Mouse (Mus musculus) 416B (cell line): ENCODE data around the gene 1600014C23Rik.

Experiments
- DNase-seq: peaks from one replicate; pipeline ENCODE4 v3.0.0; 2011; ENCODE audit warnings: low read depth

The 1600014C23Rik gene

DNA sequence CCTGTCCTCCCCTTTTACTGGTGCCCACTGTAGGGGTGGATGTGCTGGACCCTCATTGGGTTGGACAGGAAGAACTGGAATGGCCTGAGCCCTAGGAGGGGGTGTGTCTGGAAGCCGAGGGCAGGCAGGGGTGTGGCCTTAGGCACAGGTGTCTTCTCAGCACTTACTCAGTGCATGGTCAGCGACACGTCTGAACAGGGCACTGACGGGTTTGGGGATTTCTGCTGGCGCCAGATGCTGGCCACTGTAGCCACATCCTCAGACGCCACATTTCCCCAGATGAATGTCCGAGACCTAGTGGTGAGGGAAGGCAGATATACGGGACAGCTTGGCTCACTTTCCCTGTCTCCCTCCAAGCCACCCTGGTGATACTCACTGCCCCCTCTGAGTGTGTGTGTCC is 18.4 kb upstream of the 1600014C23Rik start:
- peak; percentile 81 for DNase-seq

GRCm38 (mm10) chr17:45751359-45751758 is 17.7 kb upstream of the 1600014C23Rik start:
- DNase-seq: no peak

- no peak for DNase-seq
Measured at GRCm38 (mm10) chr17:45749100-45749499, 15.5 kb upstream of the 1600014C23Rik start.

GRCm38 (mm10) chr17:45747858-45748785 is 14.5 kb upstream of the 1600014C23Rik start:
- peak; percentile 38 for DNase-seq

DNA sequence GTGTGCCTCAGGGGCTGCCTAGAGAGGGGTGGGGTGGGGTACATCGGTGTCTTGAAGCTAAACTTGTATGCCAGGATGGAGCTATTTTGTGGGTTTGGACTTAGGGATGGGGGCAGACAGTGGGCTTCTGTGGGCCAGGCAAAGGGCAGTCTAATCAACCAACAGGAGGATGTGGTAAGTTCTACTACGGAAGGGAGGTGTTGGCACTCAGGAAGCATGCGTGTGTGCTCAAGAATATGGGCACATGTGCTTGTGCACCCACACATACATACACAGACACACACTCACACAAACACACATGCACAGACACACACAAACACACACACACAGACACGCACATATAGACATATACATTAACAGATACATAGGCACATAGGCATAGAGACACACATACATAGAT is 13.6 kb upstream of the 1600014C23Rik start:
- peak; percentile 70 for DNase-seq

- no peak for DNase-seq
Measured at GRCm38 (mm10) chr17:45746755-45747154, 13.1 kb upstream of the 1600014C23Rik start.

DNA sequence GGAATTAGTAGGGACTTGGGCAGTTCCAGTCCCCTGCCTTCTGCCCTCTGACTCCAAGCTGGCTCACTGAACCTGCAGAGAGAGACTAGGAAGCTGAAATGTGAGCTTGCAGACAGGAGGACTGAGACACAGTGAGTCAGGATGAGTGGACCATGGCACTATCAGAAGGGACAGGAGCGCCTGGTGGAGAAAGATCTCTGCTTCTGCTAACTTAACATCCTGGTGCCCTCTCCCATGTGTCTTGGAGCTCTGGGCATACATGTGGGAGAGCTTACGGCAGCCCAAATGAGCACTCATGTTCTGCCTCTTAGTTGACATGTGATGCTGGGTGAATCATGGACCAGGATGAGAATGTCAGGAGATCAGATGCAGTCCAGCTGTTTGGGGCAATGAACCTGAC is 12.0 kb upstream of the 1600014C23Rik start:
- DNase-seq: peak; percentile 39

- DNase-seq: no peak
Measured at GRCm38 (mm10) chr17:45742371-45743147, 8.9 kb upstream of the 1600014C23Rik start.

DNA sequence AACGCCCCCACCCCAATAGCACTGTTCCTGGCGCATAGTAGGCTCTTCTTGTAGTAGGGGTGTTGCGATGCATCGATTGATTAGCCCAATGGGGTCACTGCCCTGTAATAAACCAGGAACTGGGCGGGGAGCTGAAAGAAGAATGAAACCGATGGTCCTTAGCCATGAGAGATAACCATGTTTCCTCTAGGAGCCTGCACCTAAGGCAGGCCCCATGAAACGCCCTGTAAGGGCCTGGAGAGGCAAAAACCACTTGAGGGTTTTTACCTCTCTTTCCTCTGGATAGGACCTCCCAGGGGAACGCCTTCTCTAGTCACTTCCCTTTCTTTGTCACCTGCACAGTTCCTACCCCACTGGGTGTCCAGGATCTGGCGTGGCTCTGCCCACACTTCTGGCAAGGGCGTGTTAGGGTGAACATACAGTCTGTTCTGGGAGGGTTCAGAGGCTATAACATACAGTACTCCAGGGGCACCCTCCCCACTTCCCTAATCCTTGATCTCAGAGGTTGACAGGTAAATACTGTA is 3.5 kb upstream of the 1600014C23Rik start:
- peak; percentile 57 for DNase-seq

- DNase-seq: peak; percentile 80
Measured at GRCm38 (mm10) chr17:45736311-45737077, 2.9 kb upstream of the 1600014C23Rik start.

DNA sequence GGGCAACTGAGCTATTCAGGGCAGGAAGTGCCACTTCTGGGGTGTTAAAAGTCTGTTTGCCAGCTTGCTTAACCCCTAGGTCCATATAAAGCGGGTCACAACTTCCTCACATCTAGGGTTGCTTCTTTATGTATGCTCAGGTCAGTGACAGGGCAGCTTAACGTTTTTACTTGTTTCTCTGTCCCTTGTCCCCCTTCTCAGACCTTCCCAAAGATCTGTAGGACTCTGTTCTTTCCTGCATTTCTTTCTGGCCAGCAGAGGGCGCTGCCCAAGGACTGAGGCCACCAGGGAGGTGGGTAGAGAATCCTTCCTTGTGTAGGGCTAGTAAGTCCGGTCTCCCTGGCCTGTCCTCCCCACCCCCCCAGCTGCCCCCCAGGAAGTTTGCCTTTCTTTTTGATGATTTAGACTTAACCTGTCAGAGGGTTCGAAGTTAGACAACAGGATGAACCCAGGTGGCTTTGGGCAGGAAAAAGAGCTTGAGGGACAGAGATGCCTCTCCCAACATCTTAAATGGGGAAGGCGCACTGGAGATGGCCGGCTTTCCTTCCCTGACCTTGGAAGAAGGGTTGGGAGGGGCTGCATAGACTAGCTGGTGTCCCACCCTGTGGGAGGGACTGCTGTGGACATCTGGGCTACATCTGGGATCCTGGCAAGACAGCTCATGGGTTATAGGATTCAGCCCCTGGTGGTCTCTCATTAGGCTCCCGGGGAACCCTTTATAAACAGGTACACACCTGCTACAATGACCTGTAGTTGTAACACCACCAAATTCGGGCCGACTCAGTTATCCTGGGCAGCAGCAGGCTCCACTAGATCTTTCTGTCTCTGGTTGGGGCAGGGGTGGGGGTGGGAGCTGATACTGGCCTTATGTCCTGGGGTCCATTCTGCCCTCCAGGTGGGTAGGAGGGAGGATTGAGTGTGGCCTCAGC is 2.0 kb upstream of the 1600014C23Rik start:
- DNase-seq: peak; percentile 90

- DNase-seq: no peak
Measured at GRCm38 (mm10) chr17:45734881-45735280, 1.2 kb upstream of the 1600014C23Rik start.

DNA sequence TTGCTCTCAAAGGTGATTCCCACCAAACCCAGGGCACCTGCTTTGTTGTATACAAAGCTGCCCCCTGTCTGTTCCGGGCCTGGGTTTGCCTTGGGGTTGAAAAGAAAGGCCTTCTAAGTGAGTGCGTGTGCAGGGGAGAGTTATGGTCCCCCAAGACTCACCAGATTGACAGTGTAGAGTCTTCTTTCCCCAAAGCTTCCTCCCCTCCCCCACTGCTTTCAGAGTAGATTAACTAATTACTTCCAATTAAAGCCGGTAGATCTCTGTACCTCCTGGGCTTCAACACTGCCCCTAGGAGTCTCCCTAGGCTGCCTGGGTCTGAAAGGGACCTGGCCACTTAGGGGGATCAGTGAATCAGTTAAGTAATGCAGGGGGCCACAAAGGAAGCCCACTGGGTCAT is 689 bp upstream of the 1600014C23Rik start:
- no peak for DNase-seq

DNA sequence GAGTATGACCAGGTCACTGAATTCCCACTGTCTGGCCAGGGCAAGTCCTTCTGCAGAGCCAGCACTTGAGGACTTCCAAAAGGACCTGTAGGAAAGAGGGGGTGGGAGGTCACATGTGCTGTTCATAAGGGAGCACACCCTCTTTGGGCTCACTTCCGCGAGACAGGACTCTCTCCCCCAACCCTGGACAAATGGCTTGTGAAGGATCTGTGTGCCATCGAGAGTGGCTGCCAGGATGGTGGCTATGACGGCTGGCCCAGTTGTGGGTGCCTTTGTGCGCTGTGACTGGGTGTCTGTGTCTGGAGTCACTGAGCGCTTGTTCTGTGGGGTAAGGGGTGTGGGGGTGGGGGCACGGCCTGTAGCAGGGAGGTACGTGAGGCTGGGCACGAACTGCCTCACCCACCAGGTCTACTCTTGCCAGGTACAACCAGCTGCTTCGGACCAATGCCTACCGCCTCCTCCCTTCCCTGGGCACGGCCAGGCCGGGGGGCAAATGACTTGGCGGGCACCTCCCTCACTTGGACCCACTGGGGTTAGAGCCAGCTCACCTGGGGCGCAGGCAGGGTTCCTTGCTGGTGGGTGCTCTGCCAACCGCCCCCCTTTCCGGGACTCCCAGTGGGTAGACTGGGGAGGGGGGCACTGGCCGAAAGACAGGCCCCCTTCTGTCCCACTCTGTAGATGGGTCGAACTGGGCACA is 458 bp downstream of the 1600014C23Rik start:
- DNase-seq: no peak

DNA sequence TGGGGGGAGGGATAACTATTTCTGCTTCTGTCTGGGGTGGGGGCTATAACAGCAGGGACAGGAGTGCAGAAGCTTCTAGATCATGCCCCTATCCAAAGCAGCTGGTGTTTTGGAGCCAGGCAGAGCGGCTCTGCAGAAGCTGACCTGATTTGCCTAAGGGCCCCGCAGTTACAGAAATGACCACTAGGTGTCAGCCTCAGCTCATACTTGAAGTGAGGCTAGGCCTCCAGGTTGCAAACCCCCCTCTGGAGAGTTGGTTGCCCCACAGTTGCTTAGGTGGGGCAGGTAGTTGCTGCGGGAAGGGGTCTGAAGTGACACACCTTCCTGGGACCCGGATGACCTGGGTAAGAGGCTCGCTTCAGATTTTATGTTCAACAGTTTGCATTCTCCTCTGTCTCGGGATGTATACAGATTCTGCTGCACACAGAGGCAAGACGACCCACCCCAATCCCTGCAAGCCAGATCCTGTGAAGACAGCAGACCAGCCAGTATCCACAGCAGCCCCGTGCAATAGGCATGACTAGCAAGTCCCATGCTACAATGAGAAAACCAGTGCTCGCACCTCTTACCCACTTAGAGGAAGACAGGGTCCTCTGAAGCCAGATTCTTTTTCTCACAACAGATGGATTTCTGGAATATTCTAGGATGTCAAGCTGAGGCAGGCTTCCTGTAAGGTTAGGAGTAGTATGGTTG is 2.3 kb downstream of the 1600014C23Rik start:
- DNase-seq: peak; percentile 83

DNA sequence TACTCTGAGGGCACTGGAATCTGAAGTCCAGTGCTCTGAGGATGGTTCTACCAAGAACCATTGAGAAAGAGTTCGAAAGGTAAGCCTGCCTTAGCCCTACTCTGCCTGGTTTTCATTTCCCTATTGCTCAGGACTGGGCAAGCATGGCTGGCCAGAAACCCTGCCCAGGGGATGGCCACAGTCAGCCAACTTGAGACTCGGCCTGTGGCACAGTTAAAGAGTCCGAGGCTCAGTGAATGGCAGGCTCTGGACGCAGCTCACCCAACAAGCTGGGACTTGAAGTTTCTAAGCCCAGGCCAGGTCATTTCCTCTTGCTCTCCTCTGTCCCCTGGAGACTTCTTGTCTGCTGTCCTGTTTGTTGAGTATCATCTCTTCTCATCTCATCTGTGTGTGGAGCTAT is 2.9 kb downstream of the 1600014C23Rik start:
- DNase-seq: no peak

- no peak for DNase-seq
Measured at GRCm38 (mm10) chr17:45729387-45729786, 4.3 kb downstream of the 1600014C23Rik start.

DNA sequence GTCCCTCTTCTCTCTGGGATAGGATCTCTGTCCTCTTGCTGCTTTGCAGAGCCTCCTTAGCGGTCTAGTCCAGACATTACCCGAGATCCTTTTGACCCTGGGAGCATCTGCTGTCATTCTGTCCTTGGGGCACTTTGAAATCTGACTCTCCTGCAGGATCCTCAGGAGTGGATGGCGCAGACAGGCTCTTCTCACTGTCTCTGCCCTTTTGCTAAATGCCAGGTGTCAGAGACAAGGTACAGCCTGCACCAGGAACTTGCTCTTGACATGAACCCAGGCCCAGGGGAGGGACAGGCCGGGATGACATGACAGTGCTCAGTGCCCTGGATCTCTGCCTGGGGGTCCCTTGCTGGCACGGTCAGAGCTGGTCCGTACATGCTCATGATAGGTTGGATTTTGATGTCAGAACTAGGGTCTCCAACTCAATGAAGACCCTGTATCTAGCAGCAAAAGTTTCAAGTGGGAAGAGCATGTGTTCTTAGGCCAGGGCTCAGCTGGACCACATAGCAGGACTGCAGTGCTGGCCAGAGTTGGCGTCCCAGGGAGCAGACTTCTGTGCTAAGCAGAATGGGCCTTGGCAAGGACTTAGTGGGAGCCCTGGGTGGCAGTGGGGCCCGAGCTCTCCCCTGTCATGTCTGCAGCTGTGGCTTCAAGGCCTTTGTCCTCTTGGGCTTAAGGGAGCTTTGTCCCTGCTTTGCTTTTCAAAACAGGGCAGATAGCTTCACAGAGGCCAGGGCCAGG is 5.5 kb downstream of the 1600014C23Rik start:
- no peak for DNase-seq

DNA sequence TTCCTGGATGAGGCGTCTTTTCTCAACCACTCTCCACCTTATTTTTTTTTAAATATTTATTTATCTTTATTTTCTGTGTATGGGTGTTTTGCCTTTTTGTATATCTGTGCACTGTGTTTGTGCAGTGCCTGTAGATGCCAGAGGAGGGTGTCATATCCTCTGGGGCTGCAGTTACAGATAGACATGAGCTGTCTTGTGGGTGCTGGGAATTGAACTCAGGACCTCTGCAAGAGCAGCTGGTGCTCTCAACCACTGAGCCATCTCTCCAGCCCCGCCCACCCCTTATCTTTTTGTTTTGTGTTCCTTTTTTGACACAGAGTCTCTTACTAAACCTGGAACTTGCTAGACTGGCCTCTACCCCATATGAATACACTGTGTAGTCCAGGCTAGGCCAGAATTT is 6.2 kb downstream of the 1600014C23Rik start:
- no peak for DNase-seq
